Mouse (Mus musculus): Measurements from ENCODE around the gene Upf1.

Gene Upf1

DNA sequence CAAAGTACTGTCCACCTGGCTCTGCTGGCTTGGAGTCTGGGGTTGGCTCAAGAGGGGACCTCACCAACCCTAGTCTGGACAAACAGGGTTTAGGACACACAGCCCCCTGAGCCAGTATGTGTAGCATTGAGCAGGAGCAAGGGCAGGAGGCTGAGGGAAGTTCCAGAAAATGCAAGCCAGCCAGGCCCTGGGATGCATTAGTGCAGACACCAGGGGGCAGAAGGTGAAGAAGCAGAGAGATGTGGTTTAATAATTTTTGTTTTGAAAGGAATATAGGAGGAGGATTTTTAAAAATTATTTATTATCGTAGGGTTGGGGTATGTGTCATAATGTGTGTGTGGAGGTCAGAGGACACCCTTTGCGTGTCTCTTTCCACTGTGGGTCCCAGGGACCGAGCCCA is 29.4 kb downstream of the Upf1 start:
- no peak for DNase-seq (ENCODE audit: low spot score)

DNA sequence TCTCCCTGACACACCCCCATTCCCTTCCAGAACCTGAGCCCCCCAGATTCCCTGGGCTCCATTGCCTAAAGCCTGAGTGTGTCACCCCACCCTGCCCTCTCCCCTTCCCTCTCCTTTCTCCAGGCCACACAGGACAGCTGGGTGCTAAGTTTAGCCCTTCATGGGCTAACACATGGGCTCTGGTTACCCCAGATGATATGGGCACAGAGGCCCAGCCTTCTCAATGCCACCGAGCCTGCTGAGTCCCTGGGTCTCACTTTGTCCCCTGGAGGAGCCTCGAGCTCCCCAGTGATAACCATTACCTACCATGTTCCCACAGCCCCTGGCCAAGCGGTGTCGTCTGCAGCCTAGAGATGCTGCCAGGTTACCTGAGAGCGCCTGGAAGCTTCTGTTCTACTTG is 35.2 kb downstream of the Upf1 start:
- no peak for DNase-seq (ENCODE audit: low spot score)

DNA sequence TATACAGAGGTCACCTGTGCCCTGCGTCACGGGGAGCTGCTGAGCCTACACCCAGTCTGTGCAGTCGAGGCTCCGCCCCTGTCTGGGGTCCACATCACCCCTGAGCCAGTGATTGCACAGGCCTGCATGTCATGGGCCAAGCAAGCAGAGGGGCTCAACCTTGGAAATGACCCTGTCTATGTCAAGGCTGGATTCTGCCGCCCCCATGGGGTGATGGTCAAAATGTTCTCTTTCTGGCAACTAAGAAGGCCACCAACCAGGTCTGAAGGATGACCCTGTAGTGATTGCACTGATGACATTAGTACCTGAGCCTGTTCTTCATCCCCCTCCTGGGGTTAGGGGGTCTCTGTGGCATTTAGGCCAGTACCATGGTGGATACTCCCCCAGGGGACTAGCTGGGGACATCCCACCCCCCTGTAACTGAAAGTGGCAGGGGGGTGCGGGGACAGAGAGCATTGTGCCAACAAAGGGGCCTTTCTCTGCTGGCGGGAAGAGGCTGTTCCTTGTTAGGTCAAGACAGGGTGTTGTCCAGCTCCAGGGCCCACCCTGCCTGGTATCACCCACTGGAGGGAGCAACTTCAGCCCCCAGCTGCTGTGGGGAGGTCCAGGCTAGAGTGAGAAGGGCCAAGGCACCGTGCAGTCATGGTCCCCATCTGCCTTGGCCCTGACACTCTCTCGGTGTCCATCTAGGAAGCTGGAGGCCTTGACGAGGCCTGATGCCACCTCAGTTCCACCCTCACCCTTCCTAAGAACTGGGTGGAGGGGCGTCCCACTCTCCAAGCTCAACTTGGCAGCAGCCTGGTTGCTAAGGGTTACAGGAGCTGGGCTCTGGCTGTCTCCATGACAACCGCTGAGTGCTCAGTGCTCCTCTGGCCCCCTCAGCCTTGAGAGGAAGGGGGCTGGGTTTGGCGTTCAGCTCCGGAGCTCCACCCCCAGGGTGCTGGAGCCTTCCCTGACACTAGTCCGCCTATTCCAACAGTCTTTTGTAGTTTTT is 36.3 kb downstream of the Upf1 start:
- DNase-seq (ENCODE audit: low spot score) = no peak

GRCm38 (mm10) chr8:70315624-70316510 is 37.2 kb downstream of the Upf1 start, which contains the start of gene Cers1:
TSS of gene Cers1 (plus strand) at chr8:70315775.
- peak; percentile 30 for DNase-seq (ENCODE audit: low spot score)

GRCm38 (mm10) chr8:70313399-70313798 is 39.7 kb downstream of the Upf1 start:
- DNase-seq (ENCODE audit: low spot score) = no peak

DNA sequence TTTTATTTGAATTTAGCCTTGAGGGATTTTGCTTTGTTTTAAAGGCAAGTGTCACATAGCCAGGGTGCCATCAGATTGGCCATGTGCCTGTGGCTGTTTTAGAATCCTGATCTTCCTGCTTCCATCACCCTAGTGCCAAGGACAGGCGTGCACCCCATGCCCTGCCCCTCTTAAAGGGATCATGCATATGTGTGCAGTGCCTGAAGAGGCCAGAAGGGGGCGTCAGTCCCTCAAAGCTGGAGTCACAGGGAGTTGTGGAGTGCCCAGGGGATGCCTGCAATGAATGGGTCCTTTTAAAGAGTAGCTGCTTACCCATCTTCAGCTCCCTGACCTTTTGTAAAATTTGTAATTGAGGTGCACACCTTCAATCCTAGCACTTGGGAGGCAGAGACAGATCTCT is 43.8 kb downstream of the Upf1 start:
- no peak for DNase-seq (ENCODE audit: low spot score)

GRCm38 (mm10) chr8:70302901-70303300 is 50.2 kb downstream of the Upf1 start:
- DNase-seq (ENCODE audit: low spot score) = no peak

DNA sequence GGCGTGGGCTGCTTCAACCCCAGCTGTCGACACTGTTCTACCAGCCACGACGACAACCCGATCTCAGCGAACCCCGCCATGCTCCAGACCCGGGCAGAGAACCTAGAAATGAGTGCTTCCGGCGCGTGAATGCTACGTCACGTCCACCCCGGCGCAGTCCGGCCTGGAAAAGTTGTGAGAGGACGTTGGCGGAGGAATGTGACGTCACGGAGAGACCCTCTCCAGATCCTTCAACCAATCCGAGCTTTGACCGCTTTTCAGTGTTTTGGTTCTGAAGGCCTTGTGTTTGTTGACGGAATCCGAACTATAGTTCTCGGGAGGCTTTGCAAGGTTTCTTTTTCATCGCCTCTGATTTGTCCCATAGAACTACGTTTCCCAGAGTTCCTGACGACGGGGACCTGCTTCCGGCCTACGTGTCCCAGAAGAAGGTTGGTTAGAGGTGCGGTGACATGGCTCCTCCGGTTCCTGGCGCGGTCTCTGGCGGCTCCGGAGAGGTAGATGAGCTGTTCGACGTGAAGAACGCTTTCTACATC is 50.7 kb downstream of the Upf1 start, which contains the start of the genes Ddx49 and Cope:
TSS of gene Ddx49 (minus strand) at position 132 of the 533 bp plus-strand sequence.
TSS of gene Cope (plus strand) at position 161 of the 533 bp plus-strand sequence.
- peak; percentile 95 for DNase-seq (ENCODE audit: low spot score)

GRCm38 (mm10) chr8:70300881-70301280 is 52.2 kb downstream of the Upf1 start:
- DNase-seq (ENCODE audit: low spot score) = no peak

GRCm38 (mm10) chr8:70293988-70294405 is 59.1 kb downstream of the Upf1 start:
- peak; percentile 51 for DNase-seq (ENCODE audit: low spot score)

DNA sequence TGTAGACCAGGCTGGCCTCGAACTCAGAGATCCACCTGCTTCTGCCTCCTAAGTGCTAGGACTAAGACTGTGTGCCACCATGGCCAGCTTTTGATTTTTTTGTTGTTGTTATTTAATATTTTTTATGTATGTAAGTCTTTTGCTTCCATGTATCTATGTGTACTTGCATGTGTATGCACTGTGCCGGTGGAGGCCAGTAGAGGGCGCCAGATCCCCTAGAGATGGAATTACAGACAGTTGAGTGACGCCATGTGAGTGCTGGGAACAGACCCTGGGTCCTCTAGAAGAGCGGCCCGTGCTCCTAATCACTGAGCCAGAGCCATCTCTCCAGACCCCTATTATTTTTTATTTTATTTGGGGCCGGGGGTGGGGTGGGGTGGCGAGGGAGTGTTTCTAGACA is 66.3 kb downstream of the Upf1 start:
- no peak for DNase-seq (ENCODE audit: low spot score)

DNA sequence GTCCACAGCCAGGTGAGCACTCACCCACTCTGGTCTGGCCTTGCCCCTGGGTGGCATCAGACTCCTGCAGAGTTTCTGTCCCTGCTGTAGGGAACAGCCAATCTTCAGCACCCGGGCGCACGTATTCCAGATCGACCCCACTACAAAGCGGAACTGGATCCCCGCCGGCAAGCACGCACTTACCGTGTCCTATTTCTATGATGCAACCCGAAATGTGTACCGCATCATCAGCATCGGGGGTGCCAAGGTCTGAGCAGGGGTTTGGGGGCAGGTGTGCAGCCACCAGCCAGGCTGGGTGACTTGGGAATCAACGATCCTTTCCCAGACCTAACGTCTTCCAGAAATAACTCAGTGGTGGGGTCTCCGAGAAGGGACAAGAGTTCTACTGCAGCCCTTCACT is 67.8 kb downstream of the Upf1 start:
- no peak for DNase-seq (ENCODE audit: low spot score)

DNA sequence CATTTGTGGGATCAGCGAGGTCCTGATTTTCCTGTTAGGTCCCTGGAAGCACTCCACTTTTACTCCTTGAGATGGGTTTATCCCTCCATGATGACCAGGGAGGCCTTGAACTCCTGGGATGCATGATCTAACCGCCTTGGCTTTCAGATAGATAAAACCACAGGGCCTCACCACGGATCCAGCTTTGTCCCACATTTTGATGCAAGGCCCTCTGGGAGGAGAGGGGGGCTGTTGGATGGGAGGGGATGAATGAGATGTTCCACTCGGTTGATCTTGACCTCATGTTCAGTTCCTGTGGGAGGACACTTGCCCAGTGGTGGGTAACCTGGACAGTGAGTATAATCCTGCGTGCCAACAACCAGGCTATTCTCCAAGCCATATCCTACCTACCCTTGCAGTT is 68.7 kb downstream of the Upf1 start:
- no peak for DNase-seq (ENCODE audit: low spot score)

- no peak for DNase-seq (ENCODE audit: low spot score)
Measured at GRCm38 (mm10) chr8:70283136-70284077, 69.7 kb downstream of the Upf1 start.

DNA sequence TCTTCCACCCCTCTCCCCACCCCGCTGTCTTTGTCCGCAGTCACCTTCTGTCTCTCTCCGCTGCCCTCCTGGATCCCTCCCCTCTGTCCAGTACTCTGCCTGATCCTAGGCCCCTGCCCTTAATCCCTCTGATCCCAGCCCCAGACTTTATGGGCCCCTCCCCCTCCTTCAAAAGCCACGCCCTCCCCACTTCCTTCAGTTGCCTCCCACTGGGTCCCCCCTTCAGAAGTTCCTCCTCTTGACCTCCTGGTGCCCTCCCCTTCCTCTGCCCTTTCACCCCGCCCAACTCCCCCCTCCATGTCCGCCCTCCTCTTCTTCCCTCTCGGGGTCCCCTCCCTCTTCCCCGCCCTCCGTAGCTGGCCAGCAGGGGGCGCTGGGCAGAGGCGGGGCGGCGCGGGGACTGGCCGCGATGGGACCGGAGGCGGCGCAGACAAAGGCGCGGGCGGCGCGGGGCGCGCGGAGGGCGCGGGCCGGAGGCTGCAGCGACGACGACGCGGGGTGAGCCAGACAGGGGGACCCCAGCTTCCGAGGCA is 70.4 kb downstream of the Upf1 start, which contains the start of gene Homer3:
TSS of gene Homer3 (plus strand) at position 225 of the 533 bp plus-strand sequence.
- peak; percentile 95 for DNase-seq (ENCODE audit: low spot score)

Measured in lung, postnatal 25 days (tissue).